Mouse (Mus musculus) embryonic stem cell, embryonic (primary cell): ENCODE data around the gene Helz.

Source experiments
- CTCF ChIA-PET, 4 experiments: fragments of 300-600 bp in 2 of 4; fragments of 350-600 bp in 2 of 4; sonication (Branson Sonifier 250); formaldehyde crosslinking; loops; one replicate each; lab custom pipeline; 2022; ENCODE audit warnings: inconsistent platforms in 2 of 4; lab: Charles Lee
- POLR2A ChIA-PET, 4 experiments: fragments of 300-600 bp in 2 of 4; fragments of 350-600 bp in 2 of 4; sonication (Branson Sonifier 250); formaldehyde crosslinking; loops; one replicate each; lab custom pipeline; 2022; ENCODE audit warnings: antibody characterized with exemption in 4 of 4, inconsistent platforms in 1 of 4; lab: Charles Lee

Helz gene

DNA sequence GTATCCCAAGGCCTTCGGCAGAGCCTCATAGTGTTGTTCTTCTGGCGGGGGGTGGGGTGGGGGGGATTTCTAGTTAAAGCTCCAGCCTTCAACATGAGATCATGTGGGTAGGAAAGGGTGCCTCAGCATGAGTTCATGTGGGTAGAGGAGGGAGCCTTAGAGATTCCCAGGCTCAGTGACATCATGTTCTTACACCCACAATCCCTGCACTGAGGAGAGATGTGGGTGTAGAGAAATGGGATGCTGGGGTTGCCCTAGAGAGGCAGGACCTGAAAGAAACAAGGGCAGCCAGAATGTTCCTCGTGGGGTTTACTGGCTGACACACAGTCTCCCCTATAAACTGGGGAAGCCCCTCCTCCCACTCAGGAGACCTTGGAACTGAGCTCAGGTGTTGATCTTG is 162.6 kb downstream of the Helz start:
- CTCF ChIA-PET = interaction anchor here in 2 of 4 experiments (0.6 kb wide), 2 partner anchors 149 to 545 kb away, joined by 3 to 7 read pairs; no protein-coding TSS in a partner anchor
- POLR2A ChIA-PET = interaction anchor here in 1 of 4 experiments (1.0 kb wide), 1 partner anchor 13 kb away, joined by 3 read pairs; no protein-coding TSS in a partner anchor

DNA sequence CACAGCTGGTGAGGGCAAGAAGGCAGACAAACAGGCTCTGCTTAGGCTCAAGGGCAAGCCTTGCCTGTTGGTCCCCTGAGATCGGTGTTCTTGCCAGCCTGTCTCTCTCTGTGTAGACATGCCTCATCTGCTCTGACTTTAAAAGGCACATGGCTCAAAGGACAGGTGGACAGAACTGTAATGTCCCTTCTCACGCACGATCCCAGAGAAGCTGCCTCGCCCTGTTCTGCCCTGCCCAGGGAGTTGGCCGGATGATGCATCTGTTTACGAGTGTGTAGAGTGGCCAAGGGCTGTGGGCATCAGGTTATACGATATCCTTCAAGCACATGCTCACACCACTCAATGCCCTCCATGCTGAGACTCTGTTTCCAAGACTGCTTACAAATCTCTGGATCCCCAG is 166.6 kb downstream of the Helz start:
- POLR2A ChIA-PET = no interaction called here
- CTCF ChIA-PET = no interaction called here

DNA sequence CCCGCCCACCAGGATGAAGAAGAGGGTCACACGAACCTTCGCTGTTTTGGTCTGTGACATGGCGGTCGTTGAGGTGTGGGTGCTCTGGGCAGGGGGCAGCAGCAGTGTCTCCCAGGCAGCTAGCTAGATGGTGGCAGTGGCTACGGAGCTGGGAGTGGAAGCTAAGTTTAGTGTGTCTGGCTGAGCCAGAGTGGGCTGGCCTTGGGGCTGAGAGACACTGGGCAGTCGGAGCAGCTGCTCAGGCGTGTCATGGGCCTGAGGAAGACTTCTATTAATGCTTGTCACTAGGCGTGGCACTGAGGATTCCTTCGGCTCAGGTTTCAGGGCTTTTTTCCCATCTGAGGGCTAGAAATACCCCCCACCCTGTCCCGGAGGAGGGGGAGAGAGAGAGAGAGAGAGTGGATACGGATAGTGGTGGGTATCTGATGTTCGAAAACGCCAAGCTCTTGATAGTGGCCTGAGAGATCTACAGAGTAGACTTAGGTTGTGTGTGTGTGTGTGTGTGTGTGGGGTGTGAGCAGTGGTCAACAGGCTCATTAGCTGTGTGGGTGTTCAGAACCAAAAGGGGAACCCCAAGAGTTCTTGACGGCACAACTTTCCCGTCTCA is 168.7 kb downstream of the Helz start, which contains the start of gene Cacng1:
Gene Cacng1, minus strand, starts transcription at position 191 of the 607 bp plus-strand sequence.
- ChIA-PET POLR2A (interaction anchor here in 3 of 4 experiments (0.5 to 1.6 kb wide), 6 partner anchors 10 to 283 kb away, joined by 3 to 7 read pairs (median 4); no protein-coding TSS in a partner anchor), CTCF (interaction anchor here in 3 of 4 experiments (0.6 to 1.5 kb wide), 4 partner anchors 9 to 204 kb away, joined by 3 to 9 read pairs (median 4); no protein-coding TSS in a partner anchor)

DNA sequence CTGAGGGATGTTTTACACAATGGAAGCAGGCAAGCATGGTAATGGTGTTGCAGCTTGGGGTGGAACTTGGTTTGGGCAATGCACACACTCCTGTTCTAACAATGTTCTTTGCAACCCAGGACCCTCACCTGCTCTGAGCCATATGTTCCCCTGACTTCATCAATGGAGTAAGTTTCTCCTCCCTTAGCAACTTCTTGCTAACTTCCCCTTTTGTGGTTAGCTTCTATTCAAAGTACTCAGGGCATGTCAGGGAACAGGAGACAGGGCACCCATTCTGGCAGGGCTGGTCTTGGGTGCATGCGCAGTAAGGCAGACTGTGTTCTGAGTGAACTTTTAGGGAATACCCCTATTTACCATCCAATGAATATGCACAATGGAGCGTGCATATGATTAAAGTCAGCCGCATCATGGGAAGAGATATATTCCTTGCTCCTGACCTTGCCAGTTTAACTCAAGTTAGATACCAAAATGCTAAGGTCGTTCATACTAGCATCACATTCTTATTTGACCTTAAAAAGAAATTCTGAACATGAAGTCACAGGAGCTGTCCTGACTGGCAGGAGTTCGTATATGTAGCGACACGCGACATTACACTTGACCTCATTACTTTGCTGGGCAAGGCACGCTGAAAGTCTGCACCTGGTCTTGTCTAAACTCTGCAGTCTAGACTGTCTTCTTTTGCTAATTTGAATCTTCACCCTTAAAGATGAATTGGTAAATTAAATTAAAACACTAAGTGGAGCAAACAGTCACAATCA is 172.7 kb downstream of the Helz start:
- ChIA-PET CTCF (interaction anchor here in 1 of 4 experiments (0.6 kb wide), 1 partner anchor 237 kb away, joined by 3 read pairs; no protein-coding TSS in a partner anchor), POLR2A (interaction anchor here in 1 of 4 experiments (1.2 kb wide), 1 partner anchor 16 kb away, joined by 4 read pairs; no protein-coding TSS in a partner anchor)

DNA sequence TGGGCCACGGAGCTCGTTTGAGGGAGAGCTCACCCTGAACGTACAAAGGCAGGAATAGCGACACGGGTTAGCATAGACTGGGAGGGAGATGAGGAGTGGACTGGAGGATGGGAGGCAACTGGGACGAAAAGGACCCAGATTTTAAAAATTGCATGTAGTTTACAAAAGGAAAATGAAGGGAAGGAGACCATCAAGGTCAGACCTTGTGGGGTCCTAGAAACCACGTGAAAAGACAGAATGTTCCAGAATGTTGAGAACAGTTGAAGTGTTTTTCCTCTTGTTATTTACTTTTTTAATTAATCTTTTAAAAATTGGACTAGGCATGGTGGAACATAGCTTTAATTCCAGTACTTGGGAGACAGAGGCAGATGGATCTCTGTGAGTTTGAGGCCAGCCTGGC is 173.3 kb downstream of the Helz start:
- ChIA-PET POLR2A (interaction anchor here in 1 of 4 experiments (1.2 kb wide), 1 partner anchor 16 kb away, joined by 4 read pairs; no protein-coding TSS in a partner anchor), CTCF (interaction anchor here in 1 of 4 experiments (0.6 kb wide), 1 partner anchor 237 kb away, joined by 3 read pairs; no protein-coding TSS in a partner anchor)

DNA sequence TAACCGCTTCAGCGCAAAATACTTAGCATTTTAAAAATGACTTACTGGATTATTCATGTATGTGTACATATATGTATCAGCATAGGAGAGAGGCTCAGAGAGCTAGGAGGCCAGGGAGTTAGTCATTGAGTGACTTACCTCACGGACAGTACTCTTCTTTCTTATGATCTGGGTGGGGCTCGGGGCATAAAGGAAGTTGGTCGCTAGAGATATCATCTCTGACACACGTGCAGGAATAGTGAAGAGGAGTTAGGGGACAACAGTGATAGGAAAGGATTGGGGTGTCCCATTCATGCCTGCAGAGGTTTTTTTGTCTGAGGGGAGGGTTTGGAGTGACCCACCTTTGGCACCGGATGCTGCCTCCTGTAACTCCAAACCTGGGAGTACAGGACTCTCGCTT is 176.9 kb downstream of the Helz start:
- ChIA-PET CTCF (interaction anchor here in 2 of 4 experiments (0.7 to 1.0 kb wide), 2 partner anchors 10 to 269 kb away, joined by 3 to 6 read pairs; no protein-coding TSS in a partner anchor), POLR2A (interaction anchor here in 1 of 4 experiments (0.7 to 1.7 kb wide), 4 partner anchors 15 to 215 kb away, joined by 3 to 5 read pairs (median 3); no protein-coding TSS in a partner anchor)

DNA sequence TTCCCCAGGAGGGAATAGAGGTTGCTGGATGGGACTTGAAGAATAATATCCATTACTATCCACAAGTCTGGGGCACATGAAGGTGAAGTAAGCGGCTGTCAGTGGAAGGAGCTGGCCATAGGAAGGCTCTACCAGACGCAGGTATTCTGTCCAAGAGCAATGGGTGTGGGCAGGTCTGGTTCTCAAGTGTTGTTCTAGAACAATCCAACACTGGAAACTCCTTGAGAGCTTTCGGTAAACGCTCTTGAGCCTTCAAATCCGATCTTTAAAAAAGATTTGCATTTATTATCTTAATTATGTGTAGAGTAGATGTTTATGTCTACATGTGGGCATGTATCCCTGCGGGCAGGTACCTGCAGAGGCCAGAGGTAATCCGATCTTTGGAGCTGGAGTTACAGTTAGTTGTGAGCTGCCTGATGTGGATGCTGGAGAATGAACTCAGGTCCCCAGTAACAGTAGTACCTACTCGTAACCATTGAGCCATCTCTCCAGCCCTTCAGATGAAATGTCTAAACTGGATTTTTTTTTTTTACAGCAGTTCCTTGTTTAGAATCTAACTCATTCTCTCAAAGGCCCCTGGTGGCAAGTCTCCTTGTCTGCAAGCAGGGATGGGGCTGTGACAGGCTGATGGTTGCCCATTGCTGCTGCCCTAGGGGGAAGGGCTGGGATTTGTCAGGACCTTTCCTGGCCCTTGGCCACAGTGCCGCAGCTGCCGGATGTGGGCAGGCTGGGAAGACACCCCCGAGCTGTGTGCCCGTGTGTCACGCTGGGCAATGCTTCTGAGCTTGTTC is 180.5 kb downstream of the Helz start:
- ChIA-PET CTCF (interaction anchor here in 3 of 4 experiments (0.6 to 1.7 kb wide), 3 partner anchors 99 to 1312 kb away, joined by 3 to 6 read pairs (median 5); no protein-coding TSS in a partner anchor), POLR2A (interaction anchor here in 3 of 4 experiments (0.5 to 1.3 kb wide), 5 partner anchors 11 to 254 kb away, joined by 3 to 7 read pairs (median 4); partner anchors contain the start of gene Cacng1 (in 2 of the 3))

DNA sequence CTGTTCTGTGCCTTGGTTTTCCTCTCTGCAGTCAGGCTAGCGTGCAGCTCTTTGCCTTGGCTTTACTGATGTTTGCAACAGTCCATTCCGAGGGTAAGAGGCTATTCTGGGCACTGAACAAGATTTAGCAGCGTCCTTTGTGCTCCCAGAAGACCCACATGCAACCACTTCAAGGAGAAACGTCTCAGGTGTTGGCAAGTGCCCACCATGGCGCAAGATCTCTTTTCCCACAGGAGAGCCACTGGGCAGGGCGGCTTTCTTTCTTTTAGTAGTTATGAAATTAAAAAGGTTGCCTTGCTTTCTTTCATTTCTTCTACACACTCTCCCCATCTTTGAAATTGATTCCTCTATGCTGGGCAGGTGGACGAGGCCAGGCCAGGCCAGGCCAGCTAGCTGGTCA is 181.4 kb downstream of the Helz start:
- ChIA-PET POLR2A (interaction anchor here in 1 of 4 experiments (1.0 to 1.7 kb wide), 2 partner anchors 13 to 66 kb away, joined by 3 to 5 read pairs; no protein-coding TSS in a partner anchor), CTCF (interaction anchor here in 1 of 4 experiments (1.7 kb wide), 1 partner anchor 124 kb away, joined by 5 read pairs; no protein-coding TSS in a partner anchor)

DNA sequence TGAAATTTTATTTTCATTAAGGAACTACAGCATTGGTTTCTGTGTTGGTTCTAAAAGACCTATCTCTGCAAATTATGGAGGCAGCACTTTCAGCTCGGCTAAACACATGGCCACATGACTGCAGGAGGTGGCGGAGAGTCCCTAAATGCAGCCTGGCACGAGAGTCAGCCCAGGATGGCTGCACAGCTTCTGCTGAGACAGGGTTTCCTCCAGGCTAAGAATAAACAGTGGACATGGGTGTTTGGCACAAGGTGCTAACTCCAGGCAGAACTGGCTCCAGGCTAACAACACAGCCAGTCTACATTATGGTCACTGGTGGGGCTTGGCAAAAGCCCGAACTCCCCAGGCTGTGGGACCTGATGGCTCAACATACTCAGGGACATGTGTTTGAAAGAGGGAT is 183.2 kb downstream of the Helz start:
- POLR2A ChIA-PET = interaction anchor here in 1 of 4 experiments (1.7 kb wide), 1 partner anchor 11 kb away, joined by 5 read pairs; no protein-coding TSS in a partner anchor
- CTCF ChIA-PET = no interaction called here

DNA sequence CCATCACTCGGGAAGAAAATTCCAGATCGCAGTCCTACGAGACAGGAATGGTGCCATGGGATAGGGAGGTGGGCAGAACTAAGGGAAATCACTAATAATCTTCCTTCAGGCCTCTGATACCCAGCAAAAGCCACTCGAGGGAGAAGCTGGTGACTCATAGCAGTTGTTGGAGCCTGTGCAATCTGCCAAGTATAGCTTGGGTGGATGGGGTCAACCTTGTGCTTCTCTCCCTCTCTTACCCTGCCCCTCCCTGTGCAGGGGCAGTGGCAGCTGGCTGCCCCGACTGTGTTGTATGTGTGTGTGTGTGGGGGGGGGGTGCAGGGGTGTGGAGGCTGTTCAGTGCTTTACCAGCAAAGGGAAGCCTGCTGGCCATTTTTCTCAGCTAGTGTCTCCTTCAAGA is 183.8 kb downstream of the Helz start:
- ChIA-PET CTCF (interaction anchor here in 1 of 4 experiments (0.6 kb wide), 1 partner anchor 612 kb away, joined by 3 read pairs; the partner anchor contains the start of gene Prkca), POLR2A (interaction anchor here in 1 of 4 experiments (1.1 to 1.2 kb wide), 2 partner anchors 186 to 275 kb away, joined by 3 to 4 read pairs; no protein-coding TSS in a partner anchor)

DNA sequence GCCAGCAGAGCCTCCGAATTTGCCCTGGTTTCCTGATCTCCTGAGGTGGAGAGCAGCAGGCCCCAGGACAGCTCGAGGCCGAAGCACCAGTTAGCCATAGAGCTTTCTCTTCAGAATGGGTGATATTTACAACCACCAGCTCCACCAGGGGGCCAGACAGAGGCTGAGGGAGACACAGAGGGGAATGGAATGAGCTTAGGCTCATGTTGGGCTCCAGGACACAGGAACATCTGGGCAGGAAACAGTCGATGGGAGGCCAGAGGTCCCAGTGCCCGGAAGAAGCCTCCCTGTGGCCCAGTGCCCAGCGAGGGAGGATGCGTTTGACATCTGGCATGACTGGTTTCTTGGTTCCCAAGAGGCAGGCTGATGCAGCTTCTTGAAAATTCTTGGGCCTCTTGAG is 186.4 kb downstream of the Helz start:
- POLR2A ChIA-PET = interaction anchor here in 1 of 4 experiments (0.6 to 1.4 kb wide), 5 partner anchors 9 to 322 kb away, joined by 3 to 7 read pairs (median 4); no protein-coding TSS in a partner anchor
- CTCF ChIA-PET = interaction anchor here in 3 of 4 experiments (0.6 to 1.5 kb wide), 4 partner anchors 10 to 1814 kb away, joined by 3 to 13 read pairs (median 4); no protein-coding TSS in a partner anchor

DNA sequence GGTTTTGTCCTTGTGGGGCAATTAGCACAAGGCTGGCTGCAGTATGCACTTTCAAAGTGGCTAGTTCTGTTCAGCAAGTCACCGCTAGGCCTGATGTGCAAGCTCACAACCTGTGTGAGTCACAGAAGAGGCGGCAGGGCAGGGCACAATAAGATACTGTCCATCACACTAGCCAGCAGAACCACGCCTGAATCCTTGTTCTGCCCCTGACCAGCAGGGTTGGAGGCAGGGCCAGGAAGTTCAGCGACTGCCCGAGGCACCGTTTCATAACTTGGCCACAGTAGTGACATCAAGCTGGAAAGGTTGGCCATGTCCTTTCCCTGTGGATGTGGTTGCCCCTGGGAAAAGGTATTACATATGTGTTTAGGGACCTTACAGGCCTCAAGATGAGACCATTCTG is 190.2 kb downstream of the Helz start:
- ChIA-PET CTCF (no interaction called here), POLR2A (interaction anchor here in 1 of 4 experiments (0.8 kb wide), 2 partner anchors 13 to 14 kb away, joined by 3 read pairs; no protein-coding TSS in a partner anchor)

DNA sequence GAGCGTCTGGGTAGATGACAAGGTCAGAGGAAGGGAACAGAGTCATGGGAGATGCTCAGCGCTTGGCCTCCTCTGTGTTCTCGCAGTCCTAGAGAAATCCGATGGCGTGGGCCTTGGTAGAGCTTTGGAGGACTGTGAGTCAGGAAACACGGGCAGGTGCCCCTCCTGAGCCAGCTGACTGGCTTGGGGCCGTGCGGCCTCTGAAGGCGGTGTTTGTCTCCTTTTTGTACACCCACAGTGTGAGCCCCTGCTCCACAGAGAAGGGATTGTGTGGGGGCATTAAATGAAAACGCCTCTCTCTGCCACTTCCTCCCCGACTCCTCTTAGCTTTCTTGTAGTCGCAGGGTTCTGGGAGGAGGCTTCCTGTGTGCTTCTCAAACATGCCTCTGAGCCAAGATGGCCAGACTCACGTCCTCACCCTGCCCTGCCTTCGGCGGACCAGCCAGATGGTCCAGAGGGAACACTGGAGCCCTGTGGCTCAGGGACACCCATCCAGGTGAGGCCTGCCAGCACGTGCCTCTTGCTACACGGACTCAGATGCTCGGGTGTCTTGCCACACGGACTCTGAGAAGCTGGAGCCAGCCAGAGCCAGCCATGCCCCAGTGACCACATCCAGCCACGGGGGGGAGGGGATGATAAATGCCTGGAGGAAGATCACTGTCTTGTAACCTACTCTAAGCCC is 190.8 kb downstream of the Helz start:
- CTCF ChIA-PET = no interaction called here
- POLR2A ChIA-PET = interaction anchor here in 2 of 4 experiments (0.6 to 0.8 kb wide), 3 partner anchors 9 to 14 kb away, joined by 3 to 4 read pairs (median 3); no protein-coding TSS in a partner anchor

DNA sequence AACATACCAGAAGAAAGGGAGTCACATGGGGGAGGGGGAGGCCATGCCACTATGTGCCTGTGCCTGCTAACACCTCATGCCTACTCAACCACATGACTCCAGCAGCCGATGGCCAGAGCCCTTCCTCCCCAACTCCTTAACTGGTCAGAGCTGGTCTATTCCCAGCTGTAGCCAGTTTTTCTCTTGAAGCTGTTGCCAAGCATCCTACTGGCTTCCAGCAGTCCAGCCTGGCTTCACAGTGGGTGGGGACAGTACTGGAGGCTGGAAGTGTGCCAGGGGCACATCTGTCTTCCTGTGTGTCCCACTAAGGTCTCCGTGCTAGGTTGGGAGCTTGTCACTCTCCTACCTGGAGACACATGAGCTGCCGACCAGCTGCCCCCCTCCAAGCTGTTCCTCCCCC is 195.4 kb downstream of the Helz start:
- CTCF ChIA-PET = no interaction called here
- POLR2A ChIA-PET = interaction anchor here in 2 of 4 experiments (1.0 to 1.5 kb wide), 4 partner anchors 9 to 744 kb away, joined by 3 to 7 read pairs (median 4); partner anchors contain the start of genes Helz (in 1 of the 2) and Kpna2 (in 1 of the 2)
